Mouse (Mus musculus): ENCODE data around the gene Tmem161a. TPM values are rescaled to one million over a fixed set of nuclear protein-coding genes. Genes with fewer than 3 reads are reported as not detected.
"Not testable (repeated sequence)": the region's sequence is repeated elsewhere in the genome, so short reads cannot be mapped to it uniquely, and the experiment has no call there.

Tmem161a gene
- total RNA-seq, 2 experiments from 2014 or later, result 18.0 to 40.9 TPM

GRCm38 (mm10) chr8:70200098-70200681, 28.0 kb downstream of the Tmem161a start:
- peak; percentile 28; the same call in 1 of the 2 replicates for ATAC-seq (replicated peaks; ENCODE audit: low FRiP score, low TSS enrichment, poor library complexity, severe bottlenecking)

- ATAC-seq (replicated peaks; ENCODE audit: low FRiP score, low TSS enrichment, poor library complexity, severe bottlenecking), result peak; percentile 88
Measured at GRCm38 (mm10) chr8:70201417-70201816, 29.3 kb downstream of the Tmem161a start.

- ATAC-seq (replicated peaks; ENCODE audit: low FRiP score, low TSS enrichment, poor library complexity, severe bottlenecking), result no peak
Measured at GRCm38 (mm10) chr8:70203072-70203471, 30.9 kb downstream of the Tmem161a start.

- ATAC-seq (replicated peaks; ENCODE audit: low FRiP score, low TSS enrichment, poor library complexity, severe bottlenecking), result no peak
Measured at GRCm38 (mm10) chr8:70204757-70205156, 32.6 kb downstream of the Tmem161a start.

DNA sequence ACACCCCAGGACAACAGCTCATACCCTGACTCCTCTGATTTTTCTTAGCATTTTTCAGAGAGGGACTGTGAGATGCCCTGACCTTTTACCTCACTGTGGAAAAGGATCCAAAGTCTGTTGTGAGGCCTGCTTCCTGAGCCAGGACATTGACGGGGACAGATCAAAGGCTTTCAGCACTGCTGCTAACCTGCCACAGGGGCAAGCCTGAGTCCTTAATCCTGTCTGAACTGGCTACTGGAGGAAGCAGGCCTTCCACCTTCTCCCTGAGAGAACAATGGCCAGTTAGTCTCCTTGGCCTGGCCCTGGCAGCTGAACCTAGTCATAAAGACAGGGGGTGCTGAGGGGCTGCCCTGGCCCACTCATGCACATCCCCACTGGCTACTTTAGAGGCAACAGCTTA, 36.0 kb downstream of the Tmem161a start:
- no peak for ATAC-seq (replicated peaks; ENCODE audit: low FRiP score, low TSS enrichment, poor library complexity, severe bottlenecking)

- ATAC-seq (replicated peaks; ENCODE audit: low FRiP score, low TSS enrichment, poor library complexity, severe bottlenecking), result no peak
Measured at GRCm38 (mm10) chr8:70210538-70210937, 38.4 kb downstream of the Tmem161a start.

- ATAC-seq (replicated peaks; ENCODE audit: low FRiP score, low TSS enrichment, poor library complexity, severe bottlenecking), result no peak
Measured at GRCm38 (mm10) chr8:70211275-70211674, 39.1 kb downstream of the Tmem161a start.

GRCm38 (mm10) chr8:70211726-70212111, 39.6 kb downstream of the Tmem161a start:
- ATAC-seq (replicated peaks; ENCODE audit: low FRiP score, low TSS enrichment, poor library complexity, severe bottlenecking), result no peak

- peak; percentile 94 for ATAC-seq (replicated peaks; ENCODE audit: low FRiP score, low TSS enrichment, poor library complexity, severe bottlenecking)
Measured at GRCm38 (mm10) chr8:70212112-70213055, 40.2 kb downstream of the Tmem161a start, which contains the start of gene Slc25a42. Slc25a42 (minus strand) TSS chr8:70212305.

DNA sequence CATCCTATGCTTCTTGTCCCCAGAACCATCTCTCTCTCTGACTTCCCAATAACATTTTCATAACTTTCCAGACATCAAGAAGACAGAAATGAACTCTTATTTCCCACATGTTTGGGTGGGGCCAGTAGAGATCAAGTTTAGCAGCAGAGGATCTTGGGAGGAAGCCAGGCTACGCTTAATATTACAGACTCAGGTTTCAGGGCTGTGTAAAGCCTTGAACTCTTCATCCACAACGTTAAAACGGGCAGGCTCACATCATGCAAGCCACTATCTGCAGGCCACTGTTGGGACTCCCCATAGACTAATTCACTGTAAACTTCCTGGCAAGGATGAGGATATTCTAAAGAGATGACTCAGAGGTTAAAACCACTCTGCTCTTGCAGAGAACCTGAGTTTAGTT, 42.3 kb downstream of the Tmem161a start:
- ATAC-seq (replicated peaks; ENCODE audit: low FRiP score, low TSS enrichment, poor library complexity, severe bottlenecking), result no peak

GRCm38 (mm10) chr8:70215092-70215491, 42.9 kb downstream of the Tmem161a start:
- ATAC-seq (replicated peaks; ENCODE audit: low FRiP score, low TSS enrichment, poor library complexity, severe bottlenecking), result no peak

DNA sequence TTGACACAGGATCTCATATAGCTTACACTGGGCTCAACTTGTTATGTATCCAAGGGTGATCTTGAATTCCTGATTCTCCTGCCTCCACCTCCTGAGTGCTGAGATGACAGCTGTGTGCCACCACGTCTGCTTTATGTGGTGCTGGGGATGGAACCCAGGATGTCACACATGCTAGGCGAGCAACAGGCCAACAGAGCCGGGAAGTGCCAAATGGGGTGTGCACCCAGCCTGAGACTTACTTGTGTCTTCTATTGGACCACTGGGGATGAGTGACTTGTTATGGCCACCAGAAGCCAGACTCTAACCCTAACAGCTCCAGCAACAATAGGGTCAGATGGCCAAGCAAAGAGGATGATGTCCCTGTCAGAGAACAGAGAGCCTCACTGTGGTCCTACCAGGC, 44.0 kb downstream of the Tmem161a start:
- not testable (repeated sequence) for ATAC-seq (replicated peaks; ENCODE audit: low FRiP score, low TSS enrichment, poor library complexity, severe bottlenecking)

- no peak for ATAC-seq (replicated peaks; ENCODE audit: low FRiP score, low TSS enrichment, poor library complexity, severe bottlenecking)
Measured at GRCm38 (mm10) chr8:70216566-70216965, 44.4 kb downstream of the Tmem161a start.

DNA sequence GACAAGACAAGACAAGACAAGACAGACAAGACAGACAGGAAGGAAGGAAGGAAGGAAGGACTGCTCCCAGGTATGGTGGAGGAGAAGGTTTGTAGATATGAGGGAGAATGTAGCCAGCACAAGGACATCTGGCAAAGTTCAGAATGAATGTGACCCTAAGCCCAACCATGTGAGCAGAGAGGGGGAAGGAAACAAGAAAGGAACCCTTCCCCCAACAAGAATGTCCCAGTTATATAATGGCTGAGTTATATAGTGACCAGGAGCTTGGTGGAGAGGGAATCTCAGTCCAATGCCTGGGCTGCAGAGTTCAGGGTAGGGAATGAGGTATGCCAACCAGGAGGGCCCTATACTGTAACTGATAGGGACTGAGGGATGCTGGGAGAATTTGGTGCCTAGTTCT, 45.3 kb downstream of the Tmem161a start:
- ATAC-seq (replicated peaks; ENCODE audit: low FRiP score, low TSS enrichment, poor library complexity, severe bottlenecking), result no peak

GRCm38 (mm10) chr8:70219107-70219684, 47.0 kb downstream of the Tmem161a start:
- no peak for ATAC-seq (replicated peaks; ENCODE audit: low FRiP score, low TSS enrichment, poor library complexity, severe bottlenecking)

- ATAC-seq (replicated peaks; ENCODE audit: low FRiP score, low TSS enrichment, poor library complexity, severe bottlenecking), result no peak
Measured at GRCm38 (mm10) chr8:70220236-70220840, 48.2 kb downstream of the Tmem161a start.

DNA sequence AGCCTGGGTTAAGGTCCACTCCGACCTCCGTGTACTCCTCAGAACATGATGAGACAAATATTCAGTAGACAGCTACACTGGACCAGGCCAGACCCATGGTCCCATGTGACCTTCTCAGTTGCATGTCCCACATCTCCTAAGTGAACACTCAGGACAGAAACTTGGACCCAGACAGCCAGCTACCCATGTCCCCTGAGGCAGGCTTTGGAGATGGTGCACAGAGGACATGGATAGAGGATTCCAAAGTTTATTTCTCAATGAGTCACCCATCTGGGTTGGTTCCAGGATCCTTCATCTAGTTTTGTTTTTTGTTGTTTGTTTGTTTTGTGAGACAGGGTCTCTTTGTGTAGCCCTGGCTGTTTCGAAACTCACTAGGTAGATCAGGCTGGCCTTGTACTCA, 48.8 kb downstream of the Tmem161a start:
- ATAC-seq (replicated peaks; ENCODE audit: low FRiP score, low TSS enrichment, poor library complexity, severe bottlenecking), result no peak

GRCm38 (mm10) chr8:70222041-70222440, 49.9 kb downstream of the Tmem161a start:
- ATAC-seq (replicated peaks; ENCODE audit: low FRiP score, low TSS enrichment, poor library complexity, severe bottlenecking), result no peak

GRCm38 (mm10) chr8:70223341-70223740, 51.2 kb downstream of the Tmem161a start:
- no peak for ATAC-seq (replicated peaks; ENCODE audit: low FRiP score, low TSS enrichment, poor library complexity, severe bottlenecking)

GRCm38 (mm10) chr8:70227997-70228396, 55.8 kb downstream of the Tmem161a start:
- ATAC-seq (replicated peaks; ENCODE audit: low FRiP score, low TSS enrichment, poor library complexity, severe bottlenecking), result no peak

Data from megakaryocyte-erythroid progenitor cell, adult 5-6 weeks (primary cell).